Mouse (Mus musculus): ENCODE data around the gene Ccdc107. TPM values are rescaled to one million over a fixed set of nuclear protein-coding genes. Genes with fewer than 3 reads are reported as not detected.

Gene Ccdc107
- polyA plus RNA-seq, 2 experiments, result 78.8 to 118 TPM

GRCm38 (mm10) chr4:43465935-43466334 is 26.8 kb upstream of the Ccdc107 start:
- no peaks in the 10 kb centered on the region for H3K4me1 ChIP-seq (ENCODE audit: control insufficient read depth, insufficient read depth, low read length)
- no peak for DNase-seq (ENCODE audit: low spot score)
- no peak overlapping the region for H3K4me2 ChIP-seq (replicated peaks; ENCODE audit: low read depth, low read length, severe bottlenecking)
- H3K9ac ChIP-seq (ENCODE audit: low read depth, low read length, severe bottlenecking), result no peak overlapping the region
- H3K27ac ChIP-seq (replicated peaks; ENCODE audit: low read depth, low read length), result no peak overlapping the region
- no peaks in the 10 kb centered on the region for H3K27me3 ChIP-seq (ENCODE audit: control insufficient read depth, insufficient read depth, low read length)
- no peak for ATAC-seq (ENCODE audit: low FRiP score, low read depth)
- 88% methylated on average over 6 of the region's 6 CpGs for WGBS
- TF ChIP-seq POLR2A (IDR thresholded peaks at IDR 0.05; ENCODE audit: borderline replicate concordance, extremely low read depth, insufficient read depth, insufficient read length), result no peak
- H3K36me3 ChIP-seq (ENCODE audit: control insufficient read depth, insufficient read depth, low read length), result no peaks in the 10 kb centered on the region
- H3K9me3 ChIP-seq (ENCODE audit: control insufficient read depth, low read length), result no peaks in the 10 kb centered on the region
- no peak overlapping the region for H3K4me3 ChIP-seq (replicated peaks; ENCODE audit: low read length)

GRCm38 (mm10) chr4:43466872-43467271 is 25.8 kb upstream of the Ccdc107 start:
- no peak overlapping the region for H3K9ac ChIP-seq (ENCODE audit: low read depth, low read length, severe bottlenecking)
- H3K9me3 ChIP-seq (ENCODE audit: control insufficient read depth, low read length), result no peaks in the 10 kb centered on the region
- no peaks in the 10 kb centered on the region for H3K36me3 ChIP-seq (ENCODE audit: control insufficient read depth, insufficient read depth, low read length)
- DNase-seq (ENCODE audit: low spot score) (no peak), ATAC-seq (ENCODE audit: low FRiP score, low read depth) (no peak)
- H3K27ac ChIP-seq (replicated peaks; ENCODE audit: low read depth, low read length), result no peak overlapping the region
- H3K4me1 ChIP-seq (ENCODE audit: control insufficient read depth, insufficient read depth, low read length), result no peaks in the 10 kb centered on the region
- no peak overlapping the region for H3K4me2 ChIP-seq (replicated peaks; ENCODE audit: low read depth, low read length, severe bottlenecking)
- no peak for TF ChIP-seq POLR2A (IDR thresholded peaks at IDR 0.05; ENCODE audit: borderline replicate concordance, extremely low read depth, insufficient read depth, insufficient read length)
- H3K27me3 ChIP-seq (ENCODE audit: control insufficient read depth, insufficient read depth, low read length), result no peaks in the 10 kb centered on the region
- no peak overlapping the region for H3K4me3 ChIP-seq (replicated peaks; ENCODE audit: low read length)
- WGBS, result 87% methylated on average over 7 of the region's 7 CpGs

- no peak overlapping the region for H3K4me2 ChIP-seq (replicated peaks; ENCODE audit: low read depth, low read length, severe bottlenecking)
These were observed 22.4 kb upstream of the Ccdc107 start for GRCm38 (mm10) chr4:43470301-43470700.

DNA sequence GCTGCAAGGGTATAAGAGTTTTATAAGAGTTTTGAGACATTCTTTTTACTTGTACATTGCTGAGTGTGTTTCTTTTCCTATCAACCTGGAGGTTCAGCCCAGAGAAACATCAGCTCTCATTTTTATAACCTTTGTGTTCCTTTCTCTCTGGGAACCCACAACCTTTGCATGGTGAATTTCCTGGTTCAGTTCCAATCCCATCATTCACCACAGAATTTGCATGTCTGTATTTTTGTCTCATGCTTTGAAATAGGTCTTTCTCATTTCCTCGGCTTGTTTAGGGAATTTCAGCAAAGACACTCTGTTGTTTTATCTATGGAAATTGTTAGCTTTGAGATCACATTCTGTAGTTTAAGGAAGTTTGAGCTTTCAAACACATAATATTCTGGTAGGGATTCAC is 19.1 kb upstream of the Ccdc107 start:
- Histone ChIP-seq H3K9ac (ENCODE audit: low read depth, low read length, severe bottlenecking) (no peak overlapping the region), H3K4me1 (ENCODE audit: control insufficient read depth, insufficient read depth, low read length) (no peaks in the 10 kb centered on the region), H3K9me3 (ENCODE audit: control insufficient read depth, low read length) (no peaks in the 10 kb centered on the region), H3K4me3 (replicated peaks; ENCODE audit: low read length) (no peak overlapping the region), H3K4me2 (replicated peaks; ENCODE audit: low read depth, low read length, severe bottlenecking) (no peak overlapping the region), H3K36me3 (ENCODE audit: control insufficient read depth, insufficient read depth, low read length) (no peaks in the 10 kb centered on the region), H3K27me3 (ENCODE audit: control insufficient read depth, insufficient read depth, low read length) (no peaks in the 10 kb centered on the region), H3K27ac (replicated peaks; ENCODE audit: low read depth, low read length) (no peak overlapping the region)
- no peak for ATAC-seq (ENCODE audit: low FRiP score, low read depth)
- WGBS, result 74% methylated on average over 1 of the region's 1 CpGs
- no peak for TF ChIP-seq POLR2A (IDR thresholded peaks at IDR 0.05; ENCODE audit: borderline replicate concordance, extremely low read depth, insufficient read depth, insufficient read length)
- DNase-seq (ENCODE audit: low spot score), result no peak

More at GRCm38 (mm10) chr4:43470301-43470700, 22.4 kb upstream of the Ccdc107 start:
- WGBS, result 90% methylated on average over 10 of the region's 10 CpGs
- Histone ChIP-seq H3K4me3 (replicated peaks; ENCODE audit: low read length) (no peak overlapping the region), H3K9ac (ENCODE audit: low read depth, low read length, severe bottlenecking) (no peak overlapping the region), H3K27me3 (ENCODE audit: control insufficient read depth, insufficient read depth, low read length) (no peaks in the 10 kb centered on the region), H3K27ac (replicated peaks; ENCODE audit: low read depth, low read length) (no peak overlapping the region), H3K36me3 (ENCODE audit: control insufficient read depth, insufficient read depth, low read length) (no peaks in the 10 kb centered on the region), H3K4me1 (ENCODE audit: control insufficient read depth, insufficient read depth, low read length) (no peaks in the 10 kb centered on the region), H3K9me3 (ENCODE audit: control insufficient read depth, low read length) (no peaks in the 10 kb centered on the region)
- ATAC-seq (ENCODE audit: low FRiP score, low read depth) (no peak), DNase-seq (ENCODE audit: low spot score) (no peak)
- no peak for TF ChIP-seq POLR2A (IDR thresholded peaks at IDR 0.05; ENCODE audit: borderline replicate concordance, extremely low read depth, insufficient read depth, insufficient read length)

DNA sequence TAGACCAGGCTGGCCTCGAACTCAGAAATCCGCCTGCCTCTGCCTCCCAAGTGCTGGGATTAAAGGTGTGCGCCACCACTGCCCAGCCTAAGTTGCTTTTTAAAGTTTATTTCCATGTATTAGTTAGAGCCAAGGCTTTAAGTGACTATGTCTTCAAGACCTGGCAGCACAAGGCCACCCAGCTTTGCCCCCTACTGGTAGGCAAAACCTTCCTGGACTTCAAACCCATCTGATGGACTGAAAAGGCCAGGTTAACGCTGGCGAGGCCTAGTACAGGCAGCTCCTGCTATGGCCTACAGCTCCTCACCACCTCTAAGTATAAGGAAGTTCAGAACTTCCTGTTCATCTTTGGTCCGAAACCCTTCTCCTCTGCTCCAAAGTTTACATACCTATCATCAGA is 16.1 kb upstream of the Ccdc107 start:
- Histone ChIP-seq H3K4me2 (replicated peaks; ENCODE audit: low read depth, low read length, severe bottlenecking) (no peak overlapping the region), H3K4me3 (replicated peaks; ENCODE audit: low read length) (no peak overlapping the region), H3K36me3 (ENCODE audit: control insufficient read depth, insufficient read depth, low read length) (no peaks in the 10 kb centered on the region), H3K9me3 (ENCODE audit: control insufficient read depth, low read length) (no peaks in the 10 kb centered on the region), H3K9ac (ENCODE audit: low read depth, low read length, severe bottlenecking) (no peak overlapping the region), H3K27ac (replicated peaks; ENCODE audit: low read depth, low read length) (no peak overlapping the region), H3K27me3 (ENCODE audit: control insufficient read depth, insufficient read depth, low read length) (no peaks in the 10 kb centered on the region), H3K4me1 (ENCODE audit: control insufficient read depth, insufficient read depth, low read length) (no peaks in the 10 kb centered on the region)
- ATAC-seq (ENCODE audit: low FRiP score, low read depth), result no peak
- TF ChIP-seq POLR2A (IDR thresholded peaks at IDR 0.05; ENCODE audit: borderline replicate concordance, extremely low read depth, insufficient read depth, insufficient read length), result no peak
- WGBS, result 84% methylated on average over 6 of the region's 6 CpGs
- DNase-seq (ENCODE audit: low spot score), result no peak
